Mouse (Mus musculus) adrenal gland, postnatal 14 days (tissue): ENCODE data around the gene Gm20924. TPM values are rescaled to one million over a fixed set of nuclear protein-coding genes. Genes with fewer than 3 reads are reported as not detected.
"Not testable (repeated sequence)": the region's sequence is repeated elsewhere in the genome, so short reads cannot be mapped to it uniquely, and the experiment has no call there.

Source experiments
- DNase-seq: peaks from one replicate; pipeline ENCODE4 v3.0.0; 2021; ENCODE audit warnings: mixed read lengths
- long read RNA-seq, 2 experiments: library from polyadenylated mRNA; stranded (forward); transcript quantifications; one replicate each; pipeline ENCODE4 v2.0.0; 2021
- total RNA-seq: library from RNA; stranded (reverse); gene quantifications from 2 replicates; pipeline ENCODE4 v1.2.3, GENCODE M21; 2021

Gene Gm20924
- total RNA-seq, result not detected in 2 replicates
- long read RNA-seq, experiment 1, result 0 reads
- long read RNA-seq, experiment 2, result 0 reads

DNA sequence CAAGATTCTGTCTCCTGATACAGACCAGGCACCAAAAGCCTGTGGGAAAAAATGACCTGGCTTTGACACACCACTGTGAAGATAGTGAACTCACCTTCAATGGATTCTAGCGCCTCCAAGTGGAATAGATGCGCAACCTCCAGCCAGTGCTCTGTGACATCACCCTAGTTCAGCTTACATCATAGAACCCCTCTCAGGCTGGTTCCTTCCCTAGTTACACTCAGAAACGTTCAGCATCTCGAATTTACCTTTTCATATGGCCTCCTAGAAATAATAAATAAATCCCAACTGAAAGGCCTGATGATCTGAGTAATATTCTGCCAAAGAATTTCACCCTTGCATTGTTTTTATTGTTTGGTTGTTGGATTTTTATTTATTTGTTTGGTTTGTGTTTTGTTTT, at the start of gene Gm20924:
Gene Gm20924 (minus strand): TSS at position 101 of the 400 bp plus-strand sequence.
- DNase-seq, result not testable (repeated sequence)

Other genes with a start within 250 kb of the Gm20924 start
- not detected in 2 replicates for gene Gm20736, start 170.2 kb upstream of the Gm20924 start, total RNA-seq